Mouse (Mus musculus): ENCODE measurements around the gene Lhfpl2.

DNA sequence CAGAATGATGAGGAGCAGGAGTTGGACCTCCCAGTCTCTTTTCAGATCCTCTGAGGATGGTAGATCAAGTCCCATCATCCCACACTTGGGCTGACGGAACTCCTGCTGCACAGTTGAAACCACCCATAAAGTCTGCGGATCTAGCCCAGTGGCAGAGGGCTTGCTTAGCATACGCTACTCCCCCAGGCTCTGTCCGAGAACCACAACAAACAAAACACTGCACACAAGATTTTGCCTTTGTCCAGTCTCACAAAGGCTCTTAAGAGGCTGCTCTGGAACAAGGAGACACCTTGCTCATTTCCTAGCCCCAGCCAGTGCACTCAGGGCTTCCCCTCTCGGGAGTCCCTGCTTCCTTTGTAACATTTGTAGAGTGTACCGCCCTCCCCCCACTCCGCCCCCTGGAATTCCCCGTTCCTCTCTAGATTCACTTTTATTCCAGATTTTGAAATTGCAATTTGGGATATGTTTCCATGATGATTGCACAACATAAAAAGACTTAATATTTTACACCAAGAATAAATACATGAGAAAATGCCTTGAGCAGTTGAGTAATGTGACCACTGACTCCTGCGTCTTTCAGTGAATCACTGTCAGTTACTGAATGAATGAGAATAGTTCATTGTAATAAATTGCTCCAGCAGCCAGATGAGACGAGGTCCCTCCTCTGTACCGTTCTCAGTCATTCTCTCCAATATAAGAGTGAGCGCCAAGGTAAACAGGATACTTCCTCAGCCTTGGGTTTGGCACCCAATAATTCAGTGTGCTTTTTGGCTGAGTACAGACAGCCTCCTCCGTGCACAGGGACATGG, 74.8 kb downstream of the Lhfpl2 start:
- TF ChIP-seq POLR2A (IDR thresholded peaks at IDR 0.05; ENCODE audit: borderline replicate concordance, control insufficient read depth, low read depth, low read length) (no peak), CTCF (IDR thresholded peaks at IDR 0.05; ENCODE audit: control insufficient read depth, insufficient read depth, low read length) (no peak)
